Mouse (Mus musculus): ENCODE measurements around the gene Olfm2.

DNA sequence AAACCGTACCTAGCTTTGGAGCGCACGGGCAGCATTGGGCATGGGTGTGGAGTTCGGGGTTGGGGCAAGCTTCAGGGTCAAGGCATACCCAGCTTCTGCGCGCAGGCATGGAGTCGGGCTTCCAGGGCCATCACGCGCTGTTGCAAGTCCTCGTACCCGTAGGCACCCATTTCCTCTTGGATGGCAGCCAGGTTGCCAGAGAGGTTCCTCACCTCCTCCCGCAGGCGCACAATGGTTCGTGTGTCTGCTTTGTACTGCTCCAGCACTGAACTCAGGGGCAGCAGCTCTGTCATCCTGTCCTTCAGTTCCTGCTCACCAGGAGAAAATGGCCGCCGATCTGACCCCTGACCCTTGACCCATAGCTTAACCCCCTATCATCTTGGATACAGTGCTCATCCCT is 74.1 kb downstream of the Olfm2 start:
- TF ChIP-seq CTCF (IDR thresholded peaks at IDR 0.05; ENCODE audit: borderline replicate concordance, control insufficient read depth, extremely low read depth, insufficient read depth, low read length, poor library complexity) (no peak), POLR2A (IDR thresholded peaks at IDR 0.05; ENCODE audit: control insufficient read depth, extremely low read depth, insufficient read depth, low read length, poor library complexity) (no peak)

Data from thymus, adult 2 months (tissue).